In genomic region chr6:40519408-40519807, GRCm38 (mm10) we compare ENCODE assay signal across 25 mouse cellular contexts. TPM values are rescaled to one million over a fixed set of nuclear protein-coding genes. Genes with fewer than 3 reads are reported as not detected.
"Had no signal": no experiment of that assay in that cellular context is flagged by ENCODE, and none has a peak within 500 bp of the region (broad histone marks: within the 10 kb centered on the region; RNA-seq: fewer than 3 reads in every experiment).

Gene Prss37 (minus strand): TSS chr6:40519508.

- H3K36me3 ChIP-seq: neural tube, embryonic 12.5 days; neural tube, embryonic 13.5 days; neural tube, embryonic 15.5 days; stomach, embryonic 15.5 days had no signal

- H3K4me3 ChIP-seq: neural tube, embryonic 12.5 days; neural tube, embryonic 13.5 days; neural tube, embryonic 15.5 days; stomach, embryonic 15.5 days had no signal

- H3K27ac ChIP-seq: neural tube, embryonic 12.5 days; neural tube, embryonic 13.5 days; neural tube, embryonic 15.5 days; stomach, embryonic 15.5 days; stomach, postnatal 0 days had no signal

- DNase-seq: retina, postnatal 1 day; right cerebral cortex, adult 18-20 months; right cerebral cortex, postnatal 14 days; right cerebral cortex, postnatal 25 days; right cerebral cortex, postnatal 4 days; spleen, adult 18-20 months; thymus, adult 18-20 months; thymus, adult 2 months; thymus, postnatal 14 days; thymus, postnatal 25 days; thymus, postnatal 36 days; thymus, postnatal 4 days had no signal

- H3K4me1 ChIP-seq: neural tube, embryonic 12.5 days; neural tube, embryonic 13.5 days; neural tube, embryonic 15.5 days; stomach, embryonic 15.5 days had no signal

- H3K27me3 ChIP-seq: neural tube, embryonic 12.5 days; neural tube, embryonic 13.5 days; neural tube, embryonic 15.5 days; stomach, embryonic 15.5 days had no signal

RNA-seq across cellular contexts. Expression of gene Prss37, which starts in this region (rescaled TPM):
- polyA plus RNA-seq: neural tube, embryonic 11.5 days; neural tube, embryonic 12.5 days; neural tube, embryonic 13.5 days; neural tube, embryonic 14.5 days; neural tube, embryonic 15.5 days; small intestine, adult 2 months; spleen, adult 2 months; stomach, embryonic 14.5 days; stomach, embryonic 15.5 days; stomach, embryonic 16.5 days; stomach, postnatal 0 days; thymus, adult 2 months; thymus, postnatal 0 days; urinary bladder, adult 2 months had no signal
